ENCODE assay signal across 9 mouse cellular contexts in the genomic region with DNA sequence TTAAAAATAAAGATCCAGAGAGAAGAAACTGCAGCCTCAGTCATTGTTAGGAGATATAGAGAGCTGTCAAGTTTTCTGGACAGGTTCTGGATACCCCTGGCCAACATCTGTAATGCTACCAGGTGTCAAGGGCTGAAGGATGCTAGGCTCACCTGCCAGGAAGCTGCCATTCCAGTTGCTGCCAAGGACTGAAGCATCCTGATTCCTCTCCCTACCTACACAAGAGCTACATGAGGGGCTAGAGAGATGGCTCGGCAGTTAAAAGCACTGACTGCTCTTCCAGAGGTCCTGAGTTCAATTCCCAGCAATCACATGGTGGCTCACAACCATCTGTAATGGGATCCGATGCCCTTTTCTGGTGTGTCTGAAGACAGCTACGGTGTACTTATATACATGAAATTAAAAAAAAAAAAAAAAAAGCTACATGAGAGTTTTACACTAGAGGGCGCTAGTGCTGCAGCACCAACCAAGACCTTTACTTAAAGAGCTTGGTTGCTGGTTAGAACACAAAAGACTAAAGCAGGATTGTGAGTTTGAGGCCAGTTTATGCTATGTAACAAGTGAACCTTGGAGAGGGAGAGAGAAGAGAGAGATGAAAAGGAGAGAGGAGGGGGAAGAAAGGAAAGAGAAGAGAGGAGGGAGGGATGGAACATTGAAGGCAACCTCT. TPM values are rescaled to one million over a fixed set of nuclear protein-coding genes. Genes with fewer than 3 reads are reported as not detected.
DNase-seq lines count a peak whose midpoint lies in the region; ATAC-seq lines count a peak whose summit lies in the region.
"Had no signal": no experiment of that assay in that cellular context is flagged by ENCODE, and none has a peak within 500 bp of the region (broad histone marks: within the 10 kb centered on the region; RNA-seq: fewer than 3 reads in every experiment).

No protein-coding gene starts in this region.

- H3K27ac ChIP-seq in midbrain, embryonic 10.5 days (replicated peaks) = 0 out of 2 replicates have a peak overlapping the region, but pooled peaks have one; percentile 33
- no peak overlapping the region for H3K27ac ChIP-seq in midbrain, embryonic 16.5 days (ENCODE audit: low read length)
- H3K27ac ChIP-seq in hindbrain, embryonic 13.5 days = peak overlapping the region; percentile 48; the same call in 1 of the 2 replicates

- no peak overlapping the region for H3K4me2 ChIP-seq in midbrain, embryonic 16.5 days (ENCODE audit: low read length)
- no peak overlapping the region for H3K4me2 ChIP-seq in hindbrain, embryonic 13.5 days

- H3K9me3 ChIP-seq in midbrain, embryonic 10.5 days (replicated peaks) = no peaks in the 10 kb centered on the region
- H3K9me3 ChIP-seq in midbrain, embryonic 16.5 days (replicated peaks; ENCODE audit: control insufficient read depth, low read length, poor library complexity, severe bottlenecking) = no peaks in the 10 kb centered on the region
- H3K9me3 ChIP-seq in hindbrain, embryonic 13.5 days = no peaks in the 10 kb centered on the region

- H3K9ac ChIP-seq in midbrain, embryonic 16.5 days (ENCODE audit: low read depth, low read length) = no peak overlapping the region
- no peak overlapping the region for H3K9ac ChIP-seq in hindbrain, embryonic 13.5 days

- no peak overlapping the region for H3K4me3 ChIP-seq in midbrain, embryonic 10.5 days
- no peak overlapping the region for H3K4me3 ChIP-seq in midbrain, embryonic 16.5 days (ENCODE audit: low read depth, low read length)
- no peak overlapping the region for H3K4me3 ChIP-seq in hindbrain, embryonic 13.5 days

- 25% methylated on average over 4 of the region's 4 CpGs for WGBS in midbrain, embryonic 10.5 days
- WGBS in midbrain, embryonic 16.5 days = 18% methylated on average over 4 of the region's 4 CpGs
- WGBS in hindbrain, embryonic 13.5 days = 23% methylated on average over 4 of the region's 4 CpGs

- no peaks in the 10 kb centered on the region for H3K27me3 ChIP-seq in midbrain, embryonic 10.5 days (ENCODE audit: low read depth, poor library complexity, severe bottlenecking)
- no peaks in the 10 kb centered on the region for H3K27me3 ChIP-seq in midbrain, embryonic 16.5 days (ENCODE audit: control insufficient read depth, insufficient read depth, low read depth, low read length)
- H3K27me3 ChIP-seq in hindbrain, embryonic 13.5 days = no peaks in the 10 kb centered on the region
- H3K27me3 ChIP-seq: Patski had no signal

- peak; percentile 47 to 48 for DNase-seq in cerebellum, postnatal 14 days
- DNase-seq in cerebellum, postnatal 4 days (ENCODE audit: low spot score in 2 of 2) = no peak
- DNase-seq in midbrain, embryonic 10.5 days (ENCODE audit: low spot score) = no peak
- peak; percentile 68 for DNase-seq in telencephalon, adult 2 months (ENCODE audit: low read depth, low spot score)
- no peak for DNase-seq in ovary, postnatal 10 days (ENCODE audit: low spot score)
- DNase-seq in layer of hippocampus, adult 11-12 months (ENCODE audit: low spot score) = no peak

- ATAC-seq in midbrain, embryonic 16.5 days = no peak
- no peak for ATAC-seq in hindbrain, embryonic 13.5 days (ENCODE audit: low FRiP score)
- ATAC-seq: Patski had no signal

- H3K36me3 ChIP-seq in midbrain, embryonic 10.5 days = no peaks in the 10 kb centered on the region
- no peaks in the 10 kb centered on the region for H3K36me3 ChIP-seq in midbrain, embryonic 16.5 days (ENCODE audit: control insufficient read depth, insufficient read depth, low read length)
- H3K36me3 ChIP-seq in hindbrain, embryonic 13.5 days = no peaks in the 10 kb centered on the region

- H3K4me1 ChIP-seq in midbrain, embryonic 10.5 days = peaks cover 11% of the 10 kb centered on the region
- H3K4me1 ChIP-seq in midbrain, embryonic 16.5 days (ENCODE audit: control insufficient read depth, insufficient read depth, low read length) = peaks cover 10% of the 10 kb centered on the region
- peaks cover 14% of the 10 kb centered on the region for H3K4me1 ChIP-seq in hindbrain, embryonic 13.5 days (replicated peaks)

RNA-seq across cellular contexts. Expression of a gene that starts 4.0 kb away (rescaled TPM):
- 173 and 198 TPM in 2 replicates for polyA plus RNA-seq in midbrain, embryonic 10.5 days (2016; fragmentation: Nextera tagmentation; extraction: Ambion mirVana)
- 148 and 167 TPM in 2 replicates for polyA plus RNA-seq in midbrain, embryonic 16.5 days (2015; fragmentation: Nextera tagmentation; extraction: Ambion mirVana)
- 181 and 196 TPM in 2 replicates for polyA plus RNA-seq in hindbrain, embryonic 13.5 days (2015; fragmentation: Nextera tagmentation; extraction: Ambion mirVana)

RNA-seq across cellular contexts. Expression of a gene that starts 7.2 kb away (rescaled TPM):
- polyA plus RNA-seq in midbrain, embryonic 10.5 days (2016; fragmentation: Nextera tagmentation; extraction: Ambion mirVana) = 4.0 and 5.8 TPM in 2 replicates
- polyA plus RNA-seq in midbrain, embryonic 16.5 days (2015; fragmentation: Nextera tagmentation; extraction: Ambion mirVana) = 6.2 and 6.9 TPM in 2 replicates
- polyA plus RNA-seq in hindbrain, embryonic 13.5 days (2015; fragmentation: Nextera tagmentation; extraction: Ambion mirVana) = 8.7 and 11.6 TPM in 2 replicates

RNA-seq across cellular contexts. Expression of a gene that starts 19.6 kb away (rescaled TPM):
- 5.0 and 8.3 TPM in 2 replicates for polyA plus RNA-seq in midbrain, embryonic 10.5 days (2016; fragmentation: Nextera tagmentation; extraction: Ambion mirVana)
- 4.7 and 5.9 TPM in 2 replicates for polyA plus RNA-seq in midbrain, embryonic 16.5 days (2015; fragmentation: Nextera tagmentation; extraction: Ambion mirVana)
- 6.8 and 8.9 TPM in 2 replicates for polyA plus RNA-seq in hindbrain, embryonic 13.5 days (2015; fragmentation: Nextera tagmentation; extraction: Ambion mirVana)
- polyA plus RNA-seq: Patski had no signal

RNA-seq across cellular contexts. Expression of a gene that starts 25.6 kb away (rescaled TPM):
- polyA plus RNA-seq in midbrain, embryonic 10.5 days (2016; fragmentation: Nextera tagmentation; extraction: Ambion mirVana) = 0.10 TPM in 1 of 2 replicates, not detected in the other
- 0.48 and 0.62 TPM in 2 replicates for polyA plus RNA-seq in midbrain, embryonic 16.5 days (2015; fragmentation: Nextera tagmentation; extraction: Ambion mirVana)
- 0.44 and 0.52 TPM in 2 replicates for polyA plus RNA-seq in hindbrain, embryonic 13.5 days (2015; fragmentation: Nextera tagmentation; extraction: Ambion mirVana)
- polyA plus RNA-seq: Patski had no signal

RNA-seq across cellular contexts. Expression of a gene that starts 33.1 kb away (rescaled TPM):
- 0.07 TPM in 1 of 2 replicates, not detected in the other for polyA plus RNA-seq in midbrain, embryonic 10.5 days (2016; fragmentation: Nextera tagmentation; extraction: Ambion mirVana)
- not detected in 2 replicates for polyA plus RNA-seq in midbrain, embryonic 16.5 days (2015; fragmentation: Nextera tagmentation; extraction: Ambion mirVana)
- polyA plus RNA-seq in hindbrain, embryonic 13.5 days (2015; fragmentation: Nextera tagmentation; extraction: Ambion mirVana) = not detected in 2 replicates
- polyA plus RNA-seq: Patski had no signal

Comparison
In these comparisons a context has a peak if more than half of its experiments do, and no peak if none do; other contexts are left out.
1. DNase-seq: peak in cerebellum, postnatal 14 days (2 of 2) and telencephalon, adult 2 months (single experiment); none in cerebellum, postnatal 4 days (0 of 2), midbrain, embryonic 10.5 days (single experiment), ovary, postnatal 10 days (single experiment) and layer of hippocampus, adult 11-12 months (single experiment).